Mouse (Mus musculus) bone marrow macrophage, adult 2 months (primary cell): ENCODE results near the gene Fnip2.

Experiments
- CTCF ChIP-seq: IDR thresholded peaks from 2 replicates; pipeline ENCODE4 v1.5.1; 2012; ENCODE audit warnings: low read depth, mild to moderate bottlenecking, low read length, moderate library complexity
- POLR2A ChIP-seq: IDR thresholded peaks from 2 replicates; pipeline ENCODE4 v1.6.1; 2012; ENCODE audit warnings: mild to moderate bottlenecking, low read depth, low read length, borderline replicate concordance

- TF ChIP-seq CTCF (no peak), POLR2A (no peak)
These were observed 157.0 kb downstream of the Fnip2 start for GRCm38 (mm10) chr3:79410629-79410995.
